Mouse (Mus musculus): ENCODE data around the gene Slc6a6.
A peak's percentile ranks its signal among the peaks of the same experiment; 100 is the strongest.

Slc6a6 gene

DNA sequence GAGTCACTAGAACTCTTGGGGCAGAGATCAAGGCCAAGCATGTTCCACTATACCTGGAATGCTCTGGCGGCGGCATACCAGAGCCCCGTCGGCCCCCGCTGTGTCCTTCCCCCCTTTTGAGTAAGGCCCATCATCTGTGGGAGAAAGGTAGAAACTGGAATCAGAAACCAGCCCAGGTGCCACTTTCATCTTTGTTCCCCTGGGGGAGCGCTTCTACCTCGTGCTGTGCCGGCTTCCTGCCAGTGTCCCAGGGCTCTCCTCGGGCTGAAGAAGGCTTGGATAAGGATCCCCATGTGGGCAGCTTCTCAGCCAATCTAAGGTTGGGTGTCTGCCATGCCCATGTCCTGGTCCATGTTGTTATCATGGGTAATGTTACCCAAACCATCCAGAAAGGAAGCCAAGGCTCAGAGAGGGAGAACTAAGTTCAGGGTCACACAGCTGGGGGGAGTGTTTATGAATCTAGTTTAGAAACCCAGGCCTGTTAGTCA, 104.5 kb downstream of the Slc6a6 start:
- no peak for DNase-seq

DNA sequence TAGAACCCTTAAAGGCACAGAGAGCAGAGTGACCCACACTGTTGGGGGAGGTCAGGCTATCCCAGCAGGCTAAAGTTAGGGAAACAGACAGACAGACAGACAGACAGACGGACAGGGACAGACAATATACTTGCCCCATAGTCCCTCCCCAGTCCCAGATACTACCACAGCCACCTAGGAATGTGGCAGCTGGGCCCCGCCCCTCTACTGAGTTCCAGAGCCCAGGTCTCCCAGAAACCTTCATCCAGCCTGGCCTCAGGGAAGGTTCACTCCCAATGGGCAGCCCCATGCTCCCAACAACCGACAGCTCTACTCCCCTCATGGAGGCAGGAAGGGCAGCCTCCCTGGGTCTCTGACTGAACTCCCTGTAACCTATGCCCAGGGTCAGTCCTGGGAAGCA, 111.8 kb downstream of the Slc6a6 start:
- no peak for DNase-seq

DNA sequence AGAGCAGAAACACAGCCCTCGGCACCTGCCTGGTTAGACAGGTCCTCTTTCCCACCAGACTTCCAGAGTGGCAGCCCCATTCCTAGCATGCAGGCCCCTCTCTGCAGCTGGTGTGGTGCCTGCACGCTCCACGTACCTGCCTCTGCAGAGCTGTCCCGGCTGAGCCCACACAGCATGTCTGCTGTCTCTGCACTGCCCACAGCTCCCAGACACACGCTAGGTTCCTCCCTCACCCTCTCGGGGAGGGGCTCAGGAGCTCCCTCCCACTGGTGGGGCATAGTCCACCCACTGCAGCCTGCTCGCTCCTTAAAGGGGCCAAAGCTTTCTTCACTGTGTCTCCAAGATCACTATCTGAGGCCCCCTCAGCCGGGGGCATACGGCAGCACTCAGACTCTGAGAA, 112.2 kb downstream of the Slc6a6 start:
- DNase-seq: no peak

DNA sequence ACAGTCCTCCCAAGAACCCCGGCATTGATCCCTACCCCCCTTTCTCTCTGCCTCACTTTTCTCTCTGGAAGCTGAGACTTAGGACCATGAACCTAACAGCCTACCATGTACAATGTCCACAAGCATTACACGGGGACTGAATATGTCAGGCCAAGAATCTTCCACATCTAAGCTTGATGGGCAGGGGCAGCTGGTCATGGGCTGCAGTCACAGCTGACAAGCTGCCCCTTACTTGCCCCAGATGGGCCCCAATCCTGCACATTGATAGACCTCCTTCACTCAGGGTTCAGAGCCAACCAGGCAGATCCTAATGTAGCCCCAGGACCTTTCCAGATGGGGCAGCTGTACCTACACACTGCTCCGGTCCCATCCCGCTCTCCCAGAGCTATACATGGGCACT, 112.9 kb downstream of the Slc6a6 start:
- no peak for DNase-seq

DNA sequence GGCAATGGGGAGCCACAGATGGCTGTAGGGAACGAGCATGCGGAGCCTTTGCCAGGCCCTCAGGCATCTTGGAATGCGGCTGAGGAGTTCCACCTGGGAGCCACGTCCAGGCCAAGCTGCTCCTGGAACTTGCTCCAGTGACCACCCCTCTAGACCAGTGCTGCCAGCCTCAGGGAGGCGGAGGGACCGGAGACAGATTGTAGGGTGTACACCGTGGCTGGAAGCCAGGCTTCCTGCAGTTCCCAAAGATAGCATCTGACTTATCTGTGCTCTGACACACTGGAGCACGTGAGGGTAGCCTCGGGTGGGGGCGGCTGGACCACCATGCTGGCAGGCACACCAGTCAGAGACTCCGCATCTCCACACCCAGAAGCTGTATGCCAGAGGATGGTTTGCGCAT, 114.6 kb downstream of the Slc6a6 start:
- peak; percentile 20 for DNase-seq

DNA sequence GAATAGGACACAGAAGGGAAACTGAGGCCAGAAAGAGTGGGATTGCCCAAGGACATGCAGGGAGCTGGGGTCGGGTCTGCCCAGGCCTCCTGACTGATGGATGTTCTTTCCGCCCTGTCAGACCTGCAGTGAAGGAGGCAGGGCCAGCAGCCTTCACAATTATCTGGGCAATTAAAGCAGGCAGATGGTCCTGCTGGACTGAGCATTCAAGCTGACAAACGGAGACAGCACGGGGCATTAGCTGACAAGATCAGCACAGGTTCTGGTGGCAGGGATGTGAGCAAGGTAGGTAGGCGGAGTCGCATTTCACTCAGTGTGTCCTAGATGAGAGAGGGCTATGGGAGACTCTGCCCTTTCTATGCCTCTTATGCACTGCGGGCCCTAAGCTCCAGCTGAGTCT, 120.3 kb downstream of the Slc6a6 start:
- DNase-seq: no peak

DNA sequence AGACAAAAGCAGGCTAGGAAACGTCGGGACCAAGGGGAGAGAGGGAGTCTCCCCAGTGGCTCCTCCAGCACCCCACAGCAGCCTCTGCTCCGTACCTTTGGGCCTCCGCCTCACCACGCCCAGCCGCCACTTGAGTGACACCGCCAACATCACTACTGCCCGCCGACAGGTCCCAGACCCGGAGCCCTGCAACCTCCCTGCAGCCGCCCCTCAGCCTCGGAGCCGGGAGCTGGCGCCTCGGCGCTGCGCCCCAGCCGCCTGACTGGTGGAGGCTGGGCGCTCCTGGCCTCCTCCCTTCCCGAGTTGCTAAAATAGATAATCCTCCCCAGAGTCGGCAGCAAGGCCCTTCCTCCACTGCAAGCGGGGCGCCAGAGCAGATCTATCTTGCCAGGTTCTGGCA, 123.3 kb downstream of the Slc6a6 start:
- DNase-seq: no peak

DNA sequence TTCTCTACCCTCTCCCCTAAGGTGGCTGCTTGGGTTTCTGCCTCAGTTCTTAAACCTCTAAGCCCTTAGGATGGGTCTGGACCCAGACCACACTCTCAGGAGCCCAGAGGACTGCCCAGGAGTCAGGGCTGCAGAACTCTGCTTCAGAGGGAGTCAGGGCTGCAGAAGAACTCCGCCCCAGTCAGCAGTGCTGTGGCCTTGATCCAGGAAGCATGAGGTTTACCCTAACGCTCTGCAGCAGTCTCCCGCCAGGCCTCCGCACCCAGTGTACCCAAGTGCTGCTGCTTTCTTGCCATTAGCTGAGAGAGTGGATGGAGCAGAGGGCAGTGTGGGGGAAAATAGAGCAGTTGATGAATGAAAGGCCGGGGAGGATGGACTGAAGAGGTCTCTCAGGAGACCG, 124.2 kb downstream of the Slc6a6 start:
- no peak for DNase-seq
